Mouse (Mus musculus) intestine, embryonic 16.5 days (tissue): Measurements from ENCODE around the gene Ptpn22. TPM values are rescaled to one million over a fixed set of nuclear protein-coding genes. Genes with fewer than 3 reads are reported as not detected.

ENCODE experiments used
- ATAC-seq: fragments of 200-750 bp; cut with Nextera tagmentation; 2 replicates; pipeline ENCODE4 v1.8.0; 2017; ENCODE audit warnings: moderate TSS enrichment, moderate library complexity
- H3K27ac ChIP-seq: fragments of 300-500 bp; sonication (generic); 2 replicates; pipeline ENCODE4 v1.5.1; 2014; ENCODE audit warnings: mild to moderate bottlenecking, low read length
- H3K27me3 ChIP-seq: fragments of 300-500 bp; sonication (generic); replicated peaks from 2 replicates; pipeline ENCODE4 v1.6.1; 2014; ENCODE audit warnings: low read length, control low read depth, mixed read lengths; ENCODE audit not compliant: control insufficient read depth, insufficient read depth
- H3K36me3 ChIP-seq: fragments of 300-500 bp; sonication (generic); 2 replicates; pipeline ENCODE4 v1.6.1; 2014; ENCODE audit warnings: low read length, control low read depth; ENCODE audit not compliant: control insufficient read depth, insufficient read depth
- H3K4me1 ChIP-seq: fragments of 300-500 bp; sonication (generic); 2 replicates; pipeline ENCODE4 v1.6.1; 2014; ENCODE audit warnings: low read length, control low read depth, mixed read lengths; ENCODE audit not compliant: control insufficient read depth, insufficient read depth
- H3K4me2 ChIP-seq: fragments of 300-500 bp; sonication (generic); 2 replicates; pipeline ENCODE4 v1.6.1; 2014; ENCODE audit warnings: low read depth, low read length, control low read depth
- H3K4me3 ChIP-seq: fragments of 300-500 bp; sonication (generic); 2 replicates; pipeline ENCODE4 v1.5.1; 2014; ENCODE audit warnings: mild to moderate bottlenecking, low read length
- H3K9ac ChIP-seq: fragments of 300-500 bp; sonication (generic); 2 replicates; pipeline ENCODE4 v1.6.1; 2014; ENCODE audit warnings: low read depth, low read length
- H3K9me3 ChIP-seq: fragments of 300-500 bp; sonication (generic); 2 replicates; pipeline ENCODE4 v1.6.1; 2016; ENCODE audit warnings: low read length, control low read depth; ENCODE audit not compliant: control insufficient read depth
- WGBS: fragments of 180-500 bp; shearing (Covaris S2); extraction: QIAGEN DNeasy Blood & Tissue Kit; methylation state at CpG from one replicate; pipeline ENCODE4 v1.1.7; 2014; 5-methylcytosine and 5-hydroxymethylcytosine counted together
- polyA plus RNA-seq: library from polyadenylated mRNA; unstranded; fragments of >200 nt; fragmentation: Nextera tagmentation; extraction: Ambion mirVana; gene quantifications from 2 replicates; pipeline ENCODE4 v1.2.1, GENCODE M21; 2015

Gene Ptpn22
- polyA plus RNA-seq, 1 experiment from 2014 or later, result 2.2 TPM

GRCm38 (mm10) chr3:103914010-103914669 lies 54.5 kb downstream of the Ptpn22 start, which contains the start of gene Rsbn1:
TSS of gene Rsbn1 (plus strand) at chr3:103914120.
- ATAC-seq, result peak; percentile 100
- Histone ChIP-seq H3K4me3 (peak within 1 kb of the TSS; percentile 100), H3K9ac (peak within 1 kb of the TSS; percentile 96), H3K9me3 (no peaks in the 10 kb centered on the region), H3K4me2 (peak within 1 kb of the TSS; percentile 61), H3K27ac (peak within 1 kb of the TSS; percentile 91), H3K4me1 (peaks cover 10% of the 10 kb centered on the region; the same call in 1 of the 2 replicates), H3K27me3 (no peaks in the 10 kb centered on the region), H3K36me3 (no peaks in the 10 kb centered on the region)
- under 1% methylated on average over 50 of the region's 55 CpGs for WGBS

GRCm38 (mm10) chr3:103914732-103915508 lies 55.3 kb downstream of the Ptpn22 start:
- peak overlapping the region; percentile 91 for H3K27ac ChIP-seq
- H3K36me3 ChIP-seq, result no peaks in the 10 kb centered on the region
- peak; percentile 43 for ATAC-seq
- under 1% methylated on average over 60 of the region's 60 CpGs for WGBS
- H3K9ac ChIP-seq, result peak overlapping the region; percentile 96
- H3K9me3 ChIP-seq, result no peaks in the 10 kb centered on the region
- H3K4me3 ChIP-seq, result peak overlapping the region; percentile 100
- peak overlapping the region; percentile 58 for H3K4me2 ChIP-seq
- H3K27me3 ChIP-seq, result no peaks in the 10 kb centered on the region
- H3K4me1 ChIP-seq, result peaks cover 10% of the 10 kb centered on the region; the same call in 1 of the 2 replicates

GRCm38 (mm10) chr3:103915509-103915896 lies 55.9 kb downstream of the Ptpn22 start:
- Histone ChIP-seq H3K27ac (peak overlapping the region; percentile 91), H3K4me3 (peak overlapping the region; percentile 100), H3K27me3 (no peaks in the 10 kb centered on the region), H3K9ac (peak overlapping the region; percentile 96), H3K4me2 (peak overlapping the region; percentile 58), H3K9me3 (no peaks in the 10 kb centered on the region), H3K36me3 (no peaks in the 10 kb centered on the region), H3K4me1 (peaks cover 10% of the 10 kb centered on the region; the same call in 1 of the 2 replicates)
- no peak for ATAC-seq
- 2% methylated on average over 7 of the region's 7 CpGs for WGBS

GRCm38 (mm10) chr3:103916205-103916838 lies 56.7 kb downstream of the Ptpn22 start:
- H3K27me3 ChIP-seq, result no peaks in the 10 kb centered on the region
- peaks cover 10% of the 10 kb centered on the region; the same call in 1 of the 2 replicates for H3K4me1 ChIP-seq
- peak overlapping the region; percentile 59 for H3K4me2 ChIP-seq
- ATAC-seq, result no peak
- H3K4me3 ChIP-seq, result peak overlapping the region; percentile 34
- H3K9me3 ChIP-seq, result no peaks in the 10 kb centered on the region
- peak overlapping the region; percentile 36; the same call in 1 of the 2 replicates for H3K9ac ChIP-seq
- no peaks in the 10 kb centered on the region for H3K36me3 ChIP-seq
- WGBS, result 27% methylated on average over 5 of the region's 5 CpGs
- no peak overlapping the region for H3K27ac ChIP-seq

- Histone ChIP-seq H3K4me2 (peak overlapping the region; percentile 59), H3K27ac (no peak overlapping the region), H3K9ac (no peak overlapping the region), H3K4me3 (peak overlapping the region; percentile 34), H3K36me3 (no peaks in the 10 kb centered on the region), H3K27me3 (no peaks in the 10 kb centered on the region), H3K4me1 (peaks cover 10% of the 10 kb centered on the region; the same call in 1 of the 2 replicates), H3K9me3 (no peaks in the 10 kb centered on the region)
- WGBS, result 42% methylated on average over 3 of the region's 3 CpGs
- ATAC-seq, result no peak
These were observed 57.2 kb downstream of the Ptpn22 start for GRCm38 (mm10) chr3:103916839-103917237.

GRCm38 (mm10) chr3:103920094-103920493 lies 60.5 kb downstream of the Ptpn22 start:
- Histone ChIP-seq H3K36me3 (no peaks in the 10 kb centered on the region), H3K9me3 (no peaks in the 10 kb centered on the region), H3K27me3 (no peaks in the 10 kb centered on the region), H3K4me2 (no peak overlapping the region), H3K4me3 (no peak overlapping the region), H3K9ac (no peak overlapping the region), H3K27ac (no peak overlapping the region), H3K4me1 (peaks cover 13% of the 10 kb centered on the region; the same call in 1 of the 2 replicates)
- 93% methylated on average over 1 of the region's 1 CpGs for WGBS
- no peak for ATAC-seq

GRCm38 (mm10) chr3:103925302-103925701 lies 65.7 kb downstream of the Ptpn22 start:
- H3K4me1 ChIP-seq, result peaks cover 3% of the 10 kb centered on the region; the same call in 1 of the 2 replicates
- no peak overlapping the region for H3K4me2 ChIP-seq
- H3K9me3 ChIP-seq, result no peaks in the 10 kb centered on the region
- no peak overlapping the region for H3K27ac ChIP-seq
- WGBS, result 62% methylated on average over 3 of the region's 3 CpGs
- H3K27me3 ChIP-seq, result no peaks in the 10 kb centered on the region
- H3K36me3 ChIP-seq, result no peaks in the 10 kb centered on the region
- no peak overlapping the region for H3K9ac ChIP-seq
- H3K4me3 ChIP-seq, result no peak overlapping the region
- ATAC-seq, result no peak

- no peak for ATAC-seq
- Histone ChIP-seq H3K27ac (no peak overlapping the region), H3K4me1 (peaks cover 3% of the 10 kb centered on the region; the same call in 1 of the 2 replicates), H3K27me3 (no peaks in the 10 kb centered on the region), H3K4me2 (no peak overlapping the region), H3K9me3 (no peaks in the 10 kb centered on the region), H3K36me3 (no peaks in the 10 kb centered on the region), H3K9ac (no peak overlapping the region), H3K4me3 (no peak overlapping the region)
- 62% methylated on average over 6 of the region's 6 CpGs for WGBS
These were observed 67.9 kb downstream of the Ptpn22 start for GRCm38 (mm10) chr3:103927511-103927910.
